Mouse (Mus musculus): ENCODE results near the gene Ccdc148.

Ccdc148 gene

GRCm38 (mm10) chr2:58778986-58779495 is 381.4 kb downstream of the Ccdc148 start:
- no peak for DNase-seq (ENCODE audit: low read depth)

GRCm38 (mm10) chr2:58773833-58774232 is 386.6 kb downstream of the Ccdc148 start:
- DNase-seq (ENCODE audit: low read depth): no peak
